Mouse (Mus musculus) liver, postnatal 0 days (tissue): Measurements from ENCODE around the gene Adam19.

Source experiments
- CTCF ChIP-seq: sonication (generic); IDR thresholded peaks from 2 replicates; pipeline ENCODE4 v1.5.1; 2016; ENCODE audit warnings: antibody characterized with exemption, low read depth
- EP300 ChIP-seq: IDR thresholded peaks from 2 replicates; pipeline ENCODE4 v1.6.1; 2016; ENCODE audit warnings: antibody characterized with exemption, low read depth, mild to moderate bottlenecking

GRCm38 (mm10) chr11:46095477-46096264 lies 39.9 kb downstream of the Adam19 start:
- TF ChIP-seq EP300 = no peak
- no peak for TF ChIP-seq CTCF
